Mouse (Mus musculus) mesoderm, embryonic 11.5 days (tissue): Measurements from ENCODE around the gene Necab2.
A peak's percentile ranks its signal among the peaks of the same experiment; 100 is the strongest.

Source experiments
- DNase-seq: peaks from one replicate; pipeline ENCODE4 v3.0.0-alpha.2; 2012; ENCODE audit warnings: low read depth, low spot score

Gene Necab2

DNA sequence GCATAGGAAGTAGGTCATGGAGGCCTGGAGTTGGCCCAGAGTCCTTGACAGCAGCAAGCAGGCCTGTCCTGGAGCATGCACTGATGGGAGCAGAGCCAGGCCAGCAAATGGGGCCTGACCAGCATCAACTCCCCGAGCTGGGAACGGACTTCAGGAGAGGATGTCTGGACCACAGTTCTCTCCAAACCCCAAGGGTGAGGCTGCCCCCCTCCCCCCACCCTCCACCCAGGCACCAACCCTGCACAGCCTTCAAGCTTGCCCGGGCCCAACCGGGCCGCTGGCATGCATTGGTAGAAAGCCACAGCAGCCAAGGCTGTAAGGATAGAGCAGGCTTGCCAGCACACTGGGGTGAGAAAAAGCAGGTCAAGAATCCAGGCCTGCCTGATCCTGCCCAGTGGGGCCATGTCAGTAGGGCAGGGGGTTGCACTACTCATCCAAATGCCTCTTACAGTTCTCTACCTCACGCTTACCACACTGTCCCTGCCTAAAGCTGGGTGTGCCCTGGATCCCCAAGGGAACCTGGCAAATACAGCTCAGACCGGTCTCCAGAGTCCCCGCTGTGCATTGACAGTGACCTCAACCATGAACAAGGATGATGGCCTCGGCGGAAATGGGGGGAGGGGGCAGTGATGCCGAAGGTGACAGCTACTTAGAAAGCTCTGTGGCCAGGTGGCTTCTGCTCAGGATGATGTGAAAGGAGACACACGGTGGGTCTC is 18.7 kb upstream of the Necab2 start:
- no peak for DNase-seq

- DNase-seq, result no peak
Measured at GRCm38 (mm10) chr8:119428350-119428740, 18.2 kb upstream of the Necab2 start.

DNA sequence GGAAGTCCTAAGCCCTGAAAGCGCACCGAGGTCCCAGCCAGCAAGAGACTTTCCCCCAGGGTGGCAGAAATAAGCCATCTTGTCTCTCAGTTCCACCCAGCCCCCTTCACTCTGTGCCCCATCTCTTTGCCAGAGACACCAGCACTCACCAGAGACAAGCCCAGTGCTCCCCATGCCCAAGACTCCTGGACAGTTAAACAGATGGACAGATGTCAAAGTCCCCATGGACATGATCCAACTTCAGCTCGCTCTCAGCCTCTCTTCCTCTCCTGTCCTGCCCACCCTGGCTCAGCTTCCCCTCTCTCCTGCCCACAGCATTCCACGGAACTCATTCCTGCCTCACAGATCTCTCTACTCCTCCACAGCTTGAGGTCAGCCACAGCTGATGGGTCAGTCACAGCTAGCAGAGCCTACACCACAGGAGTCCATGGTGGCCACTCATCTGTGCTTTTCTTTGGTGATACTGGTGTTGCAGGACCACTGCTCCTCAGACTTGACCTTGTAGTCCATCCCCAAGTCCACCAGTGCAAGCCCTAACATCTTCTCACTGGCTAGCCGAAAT is 17.7 kb upstream of the Necab2 start:
- DNase-seq, result no peak

DNA sequence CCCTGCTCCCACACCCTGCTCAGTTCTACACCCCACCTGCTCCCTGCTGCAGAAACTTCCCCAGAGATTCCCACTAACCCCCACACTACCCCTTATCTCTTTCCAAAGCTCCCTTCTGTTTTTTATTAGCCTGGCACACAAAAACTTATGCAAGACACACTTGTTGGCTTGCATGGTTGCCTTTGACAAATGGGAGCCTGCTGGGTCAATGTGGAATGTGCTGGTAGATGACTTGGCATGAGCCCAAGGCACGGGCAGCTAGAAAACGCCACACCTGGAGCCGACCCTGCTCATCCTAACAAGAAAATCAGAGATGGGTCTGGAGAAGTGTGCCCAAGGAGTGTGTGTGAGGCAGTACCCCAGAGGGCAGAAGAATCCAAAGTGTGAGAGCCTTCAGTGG is 17.0 kb upstream of the Necab2 start:
- DNase-seq, result no peak

DNA sequence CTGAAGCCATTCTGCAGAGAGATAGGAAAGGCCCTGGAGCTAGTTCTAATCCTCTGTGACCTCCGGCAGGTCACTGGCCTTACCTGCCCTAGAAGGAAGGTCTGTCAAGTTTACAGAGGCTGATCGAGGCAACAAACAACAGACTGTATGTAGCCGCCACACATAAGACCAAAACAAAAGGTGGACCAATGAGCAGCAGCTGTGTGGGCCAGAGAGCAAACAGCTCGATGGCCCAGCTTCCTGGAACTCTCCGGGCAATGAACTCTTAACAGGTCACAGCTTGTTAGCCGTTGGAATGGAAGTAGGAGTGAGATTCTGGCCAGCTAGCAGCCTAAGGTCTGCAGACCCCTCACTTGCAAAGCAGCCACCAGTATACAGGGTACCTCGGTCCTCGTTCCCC is 16.3 kb upstream of the Necab2 start:
- no peak for DNase-seq

DNA sequence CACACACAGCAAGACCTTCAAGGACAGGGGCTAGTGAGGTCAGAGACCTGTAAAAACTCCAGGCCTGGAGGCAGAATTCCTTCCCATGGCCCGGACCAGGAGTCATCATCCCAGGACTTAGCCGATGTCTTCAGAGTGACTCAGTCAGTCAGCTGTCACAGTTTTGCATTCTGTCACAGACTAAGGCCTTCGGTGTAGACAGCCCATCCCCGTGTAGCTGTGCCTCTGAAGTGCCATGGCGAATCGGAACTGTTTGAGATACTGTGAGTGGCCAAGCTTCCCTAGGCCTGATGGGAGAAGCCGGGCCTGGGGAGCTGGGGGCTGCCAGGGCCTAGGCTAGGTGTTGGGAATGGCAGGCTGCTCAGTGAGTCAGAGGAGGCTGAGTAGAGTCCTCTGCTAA is 15.8 kb upstream of the Necab2 start:
- no peak for DNase-seq

- DNase-seq, result no peak
Measured at GRCm38 (mm10) chr8:119432372-119432771, 14.1 kb upstream of the Necab2 start.

DNA sequence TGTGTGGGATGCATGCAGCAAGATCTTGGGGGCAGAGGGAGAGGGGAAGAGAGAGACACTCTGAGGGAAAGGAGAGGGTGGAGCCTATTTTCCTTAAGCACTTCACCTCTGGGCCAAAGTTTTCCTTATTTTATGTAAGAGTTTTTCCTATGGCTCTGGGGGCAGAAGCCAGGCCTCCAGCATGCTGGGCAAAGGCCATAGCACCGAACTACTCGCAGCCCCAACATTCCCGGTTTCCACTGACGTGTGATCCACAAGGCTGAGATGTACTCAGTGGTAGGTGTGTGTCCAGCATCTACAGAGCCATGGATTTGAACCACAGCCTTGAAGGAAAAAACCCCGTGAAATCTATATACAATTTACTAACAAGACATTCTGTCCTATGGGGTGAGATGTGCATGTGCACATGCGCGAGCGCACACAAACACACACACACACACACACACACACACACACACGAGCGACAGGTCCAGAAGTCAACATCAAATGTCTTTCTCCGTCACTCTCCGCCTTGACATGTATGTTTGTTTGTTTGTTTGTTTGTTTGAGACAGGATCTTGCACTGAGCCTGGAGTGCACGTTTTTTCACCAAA is 12.8 kb upstream of the Necab2 start, which contains the start of gene Osgin1:
Gene Osgin1, plus strand, starts transcription at position 543 of the 593 bp plus-strand sequence.
- no peak for DNase-seq

DNA sequence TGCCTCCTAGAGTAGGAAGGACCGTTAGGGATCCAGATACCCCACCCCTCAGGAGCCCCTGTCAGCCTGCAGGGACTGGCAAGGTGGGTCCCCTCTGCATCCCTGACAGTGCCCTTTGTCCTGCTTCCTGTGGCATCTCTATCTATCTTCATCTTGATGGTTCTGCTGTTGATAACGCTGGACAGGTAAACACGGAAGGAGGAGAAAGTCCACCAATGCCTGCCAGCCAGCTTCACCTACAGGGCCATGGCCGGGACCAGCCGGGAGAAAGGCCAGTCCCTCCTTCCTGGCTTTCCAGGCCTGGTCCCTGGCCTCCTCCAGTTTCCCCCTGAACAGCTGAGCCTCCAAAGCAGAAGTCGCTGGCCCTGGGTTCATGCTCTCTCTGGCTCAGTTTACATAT is 11.9 kb upstream of the Necab2 start:
- DNase-seq, result no peak

DNA sequence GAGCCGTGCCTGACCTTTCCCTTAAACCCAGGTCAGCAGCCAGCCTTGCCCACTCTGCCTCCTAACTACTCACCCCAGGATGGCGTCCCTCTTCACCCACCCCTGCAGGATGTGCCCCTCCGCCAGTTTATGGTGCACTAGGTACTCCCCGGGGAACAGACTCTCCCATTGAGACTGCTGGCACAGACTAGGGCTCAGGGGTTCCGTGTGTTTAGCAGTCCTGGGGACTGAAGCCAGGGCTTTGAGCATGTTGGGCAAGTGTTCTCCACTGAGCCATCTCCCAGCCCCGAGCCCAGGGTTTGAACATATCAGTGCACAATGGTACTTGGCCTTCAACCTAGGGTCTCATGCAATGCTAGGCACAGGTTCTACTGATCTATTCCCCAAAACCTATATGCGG is 11.0 kb upstream of the Necab2 start:
- no peak for DNase-seq

- no peak for DNase-seq
Measured at GRCm38 (mm10) chr8:119436331-119436730, 10.2 kb upstream of the Necab2 start.

- no peak for DNase-seq
Measured at GRCm38 (mm10) chr8:119436933-119437332, 9.6 kb upstream of the Necab2 start.

DNA sequence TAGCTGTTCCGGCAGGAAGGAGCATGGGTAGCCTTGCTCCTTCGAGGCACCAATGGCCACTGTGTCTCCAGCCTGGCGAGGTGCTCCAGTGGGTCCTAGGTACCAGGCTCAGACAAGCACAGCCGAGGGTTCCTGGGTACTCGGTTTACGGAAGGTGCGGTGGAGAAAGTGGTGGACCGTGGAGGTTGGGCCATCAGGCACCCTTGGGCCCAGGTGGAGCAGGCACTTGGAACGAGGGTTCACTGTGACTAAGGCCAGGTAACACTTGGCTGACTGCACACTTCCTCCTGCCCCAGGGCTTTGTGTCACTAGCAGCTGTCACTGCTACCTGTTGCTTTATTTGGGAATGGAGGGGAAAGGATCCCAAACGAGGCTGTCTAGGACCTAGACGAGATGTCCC is 9.0 kb upstream of the Necab2 start:
- no peak for DNase-seq

DNA sequence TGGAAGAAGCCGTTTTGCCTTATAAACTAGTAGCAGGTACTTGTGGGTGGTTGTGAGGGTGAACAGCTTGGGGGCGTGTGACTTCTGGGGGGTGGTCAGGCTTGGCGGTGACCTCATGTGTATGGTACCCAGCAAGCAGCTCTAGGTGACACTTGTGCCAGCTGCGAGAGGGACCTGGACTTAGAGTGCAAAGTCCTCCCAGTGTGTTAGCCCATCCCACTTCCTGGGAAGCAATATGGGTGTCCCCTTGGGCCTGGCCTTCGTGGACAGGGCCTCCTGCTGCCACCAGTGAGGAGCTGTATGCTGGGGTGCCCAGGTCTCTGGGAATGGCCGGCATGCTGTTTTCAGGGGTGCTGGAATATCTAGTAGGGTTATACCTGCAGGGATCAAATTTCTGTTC is 7.6 kb upstream of the Necab2 start:
- no peak for DNase-seq

DNA sequence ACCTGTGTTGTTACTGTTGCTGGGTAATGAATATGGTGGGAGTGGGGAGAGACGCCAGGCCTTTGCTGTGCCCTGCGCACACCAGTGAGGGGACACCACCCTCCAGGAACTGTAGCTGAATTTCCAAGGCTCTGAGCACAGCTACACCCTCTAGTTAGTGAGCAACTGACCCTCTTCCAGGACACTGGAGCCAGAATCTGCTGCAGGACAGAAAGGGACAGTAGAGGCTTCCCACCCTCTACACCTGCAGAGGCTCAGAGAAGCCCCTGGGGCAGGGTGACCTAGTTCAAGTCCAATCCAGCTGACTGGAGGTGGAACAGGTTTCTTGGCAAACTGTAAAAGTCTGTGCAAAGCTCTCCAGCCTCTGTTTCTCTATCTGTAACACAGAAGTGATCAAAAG is 7.1 kb upstream of the Necab2 start:
- no peak for DNase-seq

GRCm38 (mm10) chr8:119439893-119440249 is 6.6 kb upstream of the Necab2 start:
- DNase-seq, result peak; percentile 43

GRCm38 (mm10) chr8:119440250-119440951 is 6.1 kb upstream of the Necab2 start:
- DNase-seq, result peak; percentile 91

DNA sequence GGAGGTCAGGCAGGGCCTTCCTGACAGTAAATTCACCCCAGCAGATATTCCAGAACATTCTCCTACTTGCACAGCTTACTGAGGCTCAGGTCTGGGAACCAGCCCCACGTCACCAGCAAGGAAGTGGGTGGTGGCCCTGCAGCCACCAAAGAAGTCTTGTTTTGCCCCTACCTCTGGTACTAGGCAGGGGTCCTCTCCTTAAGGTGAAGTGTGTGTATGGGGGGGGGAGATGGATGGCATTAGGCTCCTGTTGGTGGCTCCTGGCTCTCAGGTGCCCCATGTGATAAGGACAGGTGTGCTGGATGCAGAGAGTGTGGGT is 5.6 kb upstream of the Necab2 start:
- DNase-seq, result no peak

DNA sequence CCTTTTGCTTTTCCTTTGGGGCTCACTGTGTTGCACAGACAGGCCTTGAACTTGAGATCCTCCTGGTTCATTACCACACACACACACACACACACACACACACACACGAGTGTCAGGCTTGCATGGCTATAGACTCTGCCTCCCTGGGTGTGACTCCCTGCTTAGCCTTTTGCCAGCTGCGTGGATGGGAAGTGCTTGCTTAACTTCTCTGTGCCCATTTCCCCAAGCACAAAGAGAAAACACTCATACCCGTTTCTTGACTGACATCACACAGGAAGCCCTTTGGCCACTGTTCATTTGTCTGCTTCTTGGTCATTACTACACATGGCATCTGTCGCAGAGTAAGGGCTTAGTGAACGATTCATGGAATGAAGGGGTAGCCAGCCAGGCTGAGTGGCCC is 4.5 kb upstream of the Necab2 start:
- no peak for DNase-seq

GRCm38 (mm10) chr8:119442970-119443369 is 3.5 kb upstream of the Necab2 start:
- no peak for DNase-seq

DNA sequence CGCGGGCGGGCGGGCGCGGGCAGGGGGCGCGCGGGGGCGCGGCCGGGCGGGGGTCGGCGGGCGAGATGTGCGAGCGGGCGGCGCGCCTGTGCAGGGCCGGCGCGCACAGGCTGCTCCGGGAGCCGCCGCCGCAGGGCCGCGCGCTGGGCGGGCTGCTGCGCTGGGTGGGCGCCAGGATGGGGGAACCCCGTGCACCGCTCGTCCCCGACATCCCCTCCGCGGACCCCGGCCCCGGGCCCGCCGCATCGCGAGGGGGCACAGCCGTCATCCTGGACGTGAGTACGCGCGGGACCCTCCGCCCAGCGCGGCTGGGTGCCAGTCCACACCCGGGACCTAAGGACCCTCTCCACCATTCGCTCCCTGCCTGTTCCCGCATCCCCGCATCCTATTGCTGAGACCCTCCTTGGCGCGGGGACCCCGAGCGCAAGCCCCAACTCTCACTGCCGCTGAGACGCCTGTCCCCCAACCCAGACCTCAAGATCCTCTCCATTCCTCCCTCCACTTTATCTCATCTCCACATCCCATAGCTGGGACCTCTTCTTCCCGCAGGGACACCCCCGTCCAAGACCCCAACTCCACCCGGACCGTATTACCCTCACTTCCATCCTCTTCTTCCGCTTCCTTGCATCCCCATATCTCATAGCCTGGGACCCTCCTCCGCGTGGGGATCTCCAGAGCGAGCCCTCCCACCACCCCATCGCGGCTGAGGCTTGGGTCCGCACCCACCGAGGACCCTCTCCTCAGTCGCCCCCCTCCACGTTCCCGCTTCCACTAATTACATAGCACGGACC is 666 bp downstream of the Necab2 start:
- peak; percentile 19 for DNase-seq

- DNase-seq, result no peak
Measured at GRCm38 (mm10) chr8:119447781-119448170, 1.3 kb downstream of the Necab2 start.
